Mouse (Mus musculus) erythroblast, embryonic 14.5 days (primary cell): Measurements from ENCODE around the gene Cog8.

Experiments used
- GATA1 ChIP-seq: IDR thresholded peaks from 2 replicates; pipeline ENCODE4 v1.6.1; 2012; ENCODE audit warnings: low read length, inconsistent platforms, mixed read lengths
- TAL1 ChIP-seq: IDR thresholded peaks from 3 replicates; pipeline ENCODE4 v1.6.1; 2012; ENCODE audit warnings: low read length, inconsistent platforms, mixed read lengths

GRCm38 (mm10) chr8:107030058-107030457 is 26.4 kb downstream of the Cog8 start:
- TF ChIP-seq TAL1 (no peak), GATA1 (no peak)
